Mouse (Mus musculus) midbrain, embryonic 10.5 days (tissue): ENCODE results near the gene Pitpnm1. TPM values are rescaled to one million over a fixed set of nuclear protein-coding genes. Genes with fewer than 3 reads are reported as not detected.
A peak's percentile ranks its signal among the peaks of the same experiment; 100 is the strongest.
"Not testable (repeated sequence)": the region's sequence is repeated elsewhere in the genome, so short reads cannot be mapped to it uniquely, and the experiment has no call there.

ENCODE experiments used
- DNase-seq: peaks from one replicate; pipeline ENCODE4 v3.0.0-alpha.2; 2017; ENCODE audit warnings: low spot score
- H3K27ac ChIP-seq: fragments of 300-500 bp; sonication (generic); replicated peaks from 2 replicates; pipeline ENCODE4 v1.5.1; 2016; ENCODE audit warnings: mild to moderate bottlenecking
- H3K27me3 ChIP-seq: fragments of 300-500 bp; sonication (generic); 2 replicates; pipeline ENCODE4 v1.6.1; 2016; ENCODE audit warnings: low read depth, mild to moderate bottlenecking; ENCODE audit not compliant: poor library complexity, severe bottlenecking
- H3K36me3 ChIP-seq: fragments of 300-500 bp; sonication (generic); 2 replicates; pipeline ENCODE4 v1.6.1; 2016; ENCODE audit warnings: mild to moderate bottlenecking, moderate library complexity
- H3K4me1 ChIP-seq: fragments of 300-500 bp; sonication (generic); 2 replicates; pipeline ENCODE4 v1.6.1; 2016
- H3K4me3 ChIP-seq: fragments of 300-500 bp; sonication (generic); 2 replicates; pipeline ENCODE4 v1.5.1; 2016; ENCODE audit warnings: mild to moderate bottlenecking, moderate library complexity
- H3K9me3 ChIP-seq: fragments of 300-500 bp; sonication (generic); replicated peaks from 2 replicates; pipeline ENCODE4 v1.6.1; 2016; ENCODE audit warnings: mild to moderate bottlenecking
- WGBS: fragments of 180-500 bp; shearing (Covaris S2); methylation state at CpG from one replicate; pipeline ENCODE4 v1.1.7; 2016; 5-methylcytosine and 5-hydroxymethylcytosine counted together
- polyA plus RNA-seq: library from polyadenylated mRNA; unstranded; fragments of >200 nt; fragmentation: Nextera tagmentation; extraction: Ambion mirVana; gene quantifications from 2 replicates; pipeline ENCODE4 v1.2.1, GENCODE M21; 2016

Pitpnm1 gene
- polyA plus RNA-seq, 1 experiment from 2014 or later, result 12.8 TPM

DNA sequence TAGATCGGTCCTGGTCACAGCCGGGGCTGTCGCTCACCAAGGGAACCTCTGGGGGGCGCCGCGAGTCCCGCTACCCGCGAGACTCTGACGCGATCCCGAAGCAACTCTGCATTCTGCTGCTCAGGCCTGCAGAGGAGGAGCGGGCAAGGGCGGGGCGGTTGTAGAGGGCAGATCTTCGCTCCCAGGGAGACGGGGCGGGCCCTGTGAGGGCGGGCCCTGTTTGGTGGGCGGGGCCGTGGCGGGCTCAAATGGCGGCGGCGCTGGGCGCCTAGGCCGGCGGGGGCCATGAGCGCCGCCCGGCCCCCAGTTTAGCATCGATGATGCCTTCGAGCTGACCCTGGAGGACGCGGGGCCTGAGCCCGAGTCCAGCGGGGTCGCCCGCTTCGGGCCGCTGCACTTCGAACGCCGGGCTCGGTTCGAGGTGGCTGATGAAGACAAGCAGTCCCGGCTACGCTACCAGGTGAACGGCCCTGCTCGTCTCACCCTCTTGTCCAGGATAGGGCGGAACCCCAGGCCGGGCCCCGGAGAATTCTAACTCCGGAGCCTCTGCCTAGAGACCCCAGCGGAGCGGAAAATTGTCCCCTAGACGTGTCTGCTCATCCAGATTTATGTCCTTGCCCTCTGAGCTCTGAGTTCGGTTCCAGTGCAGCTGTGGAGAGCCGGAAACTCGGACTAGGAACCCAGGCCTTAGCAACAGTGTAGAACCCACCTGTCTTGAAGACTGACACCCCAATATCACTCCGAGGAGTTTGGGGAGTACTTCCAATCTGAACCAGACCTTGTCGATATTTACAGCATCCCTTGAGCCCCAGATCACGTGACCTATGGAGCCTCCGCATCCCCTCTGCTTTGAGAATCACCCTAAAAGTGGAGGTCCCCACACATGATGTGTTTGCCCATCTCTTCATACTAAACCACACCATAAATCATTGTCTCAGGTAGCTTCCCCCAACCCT is 26.2 kb downstream of the Pitpnm1 start, which contains the start of gene Aip:
Gene Aip, minus strand, starts transcription at position 118 of the 956 bp plus-strand sequence.
- DNase-seq, result peak; percentile 99
- Histone ChIP-seq H3K4me1 (peaks cover 25% of the 10 kb centered on the region), H3K9me3 (no peaks in the 10 kb centered on the region), H3K36me3 (peaks cover 35% of the 10 kb centered on the region), H3K27ac (peak within 1 kb of the TSS; percentile 90), H3K4me3 (peak within 1 kb of the TSS; percentile 79), H3K27me3 (no peaks in the 10 kb centered on the region)
- WGBS, result 1% methylated on average over 64 of the region's 64 CpGs

DNA sequence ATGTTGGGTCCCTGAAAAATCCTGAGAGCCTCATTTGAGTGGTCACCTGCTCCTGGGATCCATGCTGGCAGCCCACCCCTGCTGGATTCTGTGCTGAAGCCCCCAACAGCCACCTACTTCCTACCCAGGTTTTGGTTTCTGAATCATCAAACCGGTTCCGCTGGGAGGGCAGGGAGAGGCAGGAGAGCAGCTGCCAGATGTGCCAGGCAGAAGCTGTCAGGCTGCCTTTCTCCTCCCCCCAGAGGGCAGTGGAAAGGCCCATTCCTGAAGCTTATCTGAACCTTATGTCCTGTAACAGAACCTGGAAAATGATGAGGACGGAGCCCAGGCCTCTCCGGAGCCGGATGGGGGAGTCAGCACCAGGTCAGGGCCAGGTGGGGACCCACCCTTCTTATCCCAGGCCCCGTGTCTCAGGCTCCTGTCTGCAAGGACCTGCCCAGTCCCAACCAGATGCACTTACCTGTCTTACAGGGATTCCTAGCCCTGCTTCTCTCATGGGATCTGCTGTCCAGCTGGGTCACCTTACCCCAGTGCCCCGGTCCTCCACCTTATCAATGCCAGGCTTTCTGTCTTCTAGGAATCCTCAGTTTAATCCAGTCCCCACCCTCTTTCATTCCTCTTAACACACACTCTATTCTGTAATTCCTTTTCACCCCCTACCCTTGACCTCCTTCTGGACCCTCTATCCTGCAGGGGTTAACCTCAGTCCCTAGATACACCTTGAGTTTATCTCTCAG is 27.1 kb downstream of the Pitpnm1 start:
- no peak for DNase-seq
- H3K9me3 ChIP-seq, result no peaks in the 10 kb centered on the region

DNA sequence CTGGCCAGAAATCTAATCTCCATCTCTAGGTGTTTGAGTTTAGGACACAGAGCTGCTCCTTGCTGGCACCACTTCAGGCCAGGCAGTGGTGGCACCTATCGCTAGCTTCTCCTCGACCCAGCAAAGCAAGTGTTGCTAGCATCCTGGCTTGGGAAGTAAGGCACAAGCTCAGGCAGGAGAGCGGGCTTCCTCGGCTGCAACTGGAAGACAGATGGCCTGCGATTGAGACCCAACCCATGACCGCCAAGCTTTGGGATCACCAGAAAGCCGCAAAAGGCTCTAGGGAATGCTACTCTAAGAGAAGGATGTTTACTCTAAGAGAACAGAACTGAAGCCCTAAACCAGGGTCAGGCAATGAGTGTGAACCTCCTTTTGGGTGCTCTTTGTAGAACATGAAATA is 29.7 kb downstream of the Pitpnm1 start:
- 96% methylated on average over 7 of the region's 7 CpGs for WGBS
- no peak for DNase-seq
- no peaks in the 10 kb centered on the region for H3K27me3 ChIP-seq
- no peaks in the 10 kb centered on the region for H3K9me3 ChIP-seq
- peaks cover 61% of the 10 kb centered on the region for H3K36me3 ChIP-seq
- no peak overlapping the region for H3K4me3 ChIP-seq
- peaks cover 22% of the 10 kb centered on the region for H3K4me1 ChIP-seq
- H3K27ac ChIP-seq, result no peak overlapping the region

More for the DNA sequence above, 27.1 kb downstream of the Pitpnm1 start:
- H3K27ac ChIP-seq, result peak overlapping the region; percentile 90
- H3K4me3 ChIP-seq, result peak overlapping the region; percentile 79
- H3K4me1 ChIP-seq, result peaks cover 22% of the 10 kb centered on the region
- no peaks in the 10 kb centered on the region for H3K27me3 ChIP-seq
- peaks cover 44% of the 10 kb centered on the region for H3K36me3 ChIP-seq
- 73% methylated on average over 7 of the region's 7 CpGs for WGBS

DNA sequence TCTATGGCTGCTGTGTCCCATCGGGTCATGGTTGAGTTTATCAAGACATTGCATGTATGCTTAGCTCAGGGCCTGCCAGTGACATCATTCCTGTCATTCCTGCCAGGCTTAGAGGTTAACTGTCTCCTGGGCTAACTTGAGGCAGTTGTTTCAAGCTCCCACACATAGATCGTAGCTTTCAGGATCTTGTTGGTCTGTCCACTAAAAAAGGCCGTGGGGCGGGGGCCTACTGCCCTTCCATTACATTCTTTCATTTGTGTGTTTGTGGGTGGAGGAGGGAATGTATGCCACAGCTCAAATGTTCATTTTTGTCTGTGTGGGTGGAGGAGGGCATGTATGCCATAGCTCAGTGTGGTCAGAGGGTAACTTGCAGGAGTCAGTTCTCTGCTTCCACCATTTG is 30.3 kb downstream of the Pitpnm1 start:
- Histone ChIP-seq H3K9me3 (no peaks in the 10 kb centered on the region), H3K27me3 (no peaks in the 10 kb centered on the region), H3K36me3 (peaks cover 61% of the 10 kb centered on the region), H3K4me1 (peaks cover 21% of the 10 kb centered on the region), H3K27ac (no peak overlapping the region), H3K4me3 (no peak overlapping the region)
- no peak for DNase-seq
- WGBS, result 90% methylated on average over 4 of the region's 4 CpGs

DNA sequence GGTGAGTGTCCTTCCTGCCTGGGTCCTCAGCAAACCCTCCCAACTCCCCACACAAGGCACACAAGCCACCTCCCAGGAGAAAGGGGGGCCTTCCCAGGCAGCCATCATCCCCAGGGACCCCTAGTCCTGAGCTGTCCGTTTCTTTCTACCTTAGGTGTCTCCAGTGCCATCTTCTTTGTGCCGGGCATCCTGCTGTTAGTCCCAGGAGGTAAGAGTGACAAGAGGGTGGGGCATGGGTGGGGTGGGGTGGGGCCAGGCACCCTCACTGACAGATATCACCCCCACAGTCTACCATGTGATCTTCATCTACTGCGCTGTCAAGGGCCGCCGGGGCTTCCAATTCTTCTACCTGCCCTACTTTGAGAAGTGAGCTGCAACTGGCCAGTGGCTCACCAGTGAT is 31.3 kb downstream of the Pitpnm1 start:
- Histone ChIP-seq H3K4me1 (peaks cover 17% of the 10 kb centered on the region), H3K4me3 (no peak overlapping the region), H3K27ac (no peak overlapping the region), H3K9me3 (no peaks in the 10 kb centered on the region), H3K27me3 (no peaks in the 10 kb centered on the region), H3K36me3 (peaks cover 61% of the 10 kb centered on the region)
- 95% methylated on average over 5 of the region's 5 CpGs for WGBS
- DNase-seq, result no peak

DNA sequence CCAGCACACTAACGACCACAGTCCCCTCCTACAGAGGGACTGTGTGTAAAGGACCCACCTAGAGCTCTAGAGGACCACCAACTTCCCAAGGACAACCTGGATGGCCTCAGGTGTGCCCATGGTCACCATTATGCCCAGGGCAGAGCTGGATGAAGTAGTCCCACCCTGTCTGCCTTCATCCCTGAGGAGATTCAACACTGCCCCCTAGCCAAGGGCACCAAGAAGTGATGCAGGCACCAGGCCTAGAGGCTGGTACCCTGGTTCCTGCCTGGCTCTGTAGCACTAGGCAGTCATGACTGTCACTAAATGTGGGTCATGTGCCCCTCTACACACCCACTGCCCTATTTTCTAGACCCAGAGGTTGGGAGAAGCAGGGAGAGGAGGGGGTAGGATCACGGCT is 32.0 kb downstream of the Pitpnm1 start:
- WGBS, result 83% methylated on average over 2 of the region's 2 CpGs
- no peak for DNase-seq

DNA sequence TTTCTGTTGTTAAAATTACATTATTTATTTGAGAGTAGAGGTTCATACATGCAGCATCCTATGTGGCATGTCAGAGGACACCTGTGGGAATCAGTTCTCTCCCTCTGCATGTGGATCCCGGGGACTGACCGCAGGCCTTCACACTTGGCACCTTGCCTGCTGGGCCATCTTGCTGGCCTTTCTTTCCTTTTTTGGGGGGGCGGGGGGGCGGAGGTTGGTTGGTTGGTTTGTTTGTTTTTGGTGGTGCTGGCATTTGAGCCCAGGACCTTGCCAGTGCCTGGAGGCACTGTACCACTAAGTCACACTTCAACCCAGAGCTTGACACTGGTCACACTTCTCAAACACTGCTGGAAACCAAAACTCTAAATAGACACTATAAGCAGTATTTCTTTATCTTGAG is 34.6 kb downstream of the Pitpnm1 start:
- no peak overlapping the region for H3K4me3 ChIP-seq
- 98% methylated on average over 4 of the region's 4 CpGs for WGBS

More for the DNA sequence above, 32.0 kb downstream of the Pitpnm1 start:
- Histone ChIP-seq H3K4me3 (no peak overlapping the region), H3K4me1 (peaks cover 10% of the 10 kb centered on the region), H3K9me3 (no peaks in the 10 kb centered on the region), H3K27ac (no peak overlapping the region), H3K27me3 (no peaks in the 10 kb centered on the region), H3K36me3 (peaks cover 61% of the 10 kb centered on the region)

DNA sequence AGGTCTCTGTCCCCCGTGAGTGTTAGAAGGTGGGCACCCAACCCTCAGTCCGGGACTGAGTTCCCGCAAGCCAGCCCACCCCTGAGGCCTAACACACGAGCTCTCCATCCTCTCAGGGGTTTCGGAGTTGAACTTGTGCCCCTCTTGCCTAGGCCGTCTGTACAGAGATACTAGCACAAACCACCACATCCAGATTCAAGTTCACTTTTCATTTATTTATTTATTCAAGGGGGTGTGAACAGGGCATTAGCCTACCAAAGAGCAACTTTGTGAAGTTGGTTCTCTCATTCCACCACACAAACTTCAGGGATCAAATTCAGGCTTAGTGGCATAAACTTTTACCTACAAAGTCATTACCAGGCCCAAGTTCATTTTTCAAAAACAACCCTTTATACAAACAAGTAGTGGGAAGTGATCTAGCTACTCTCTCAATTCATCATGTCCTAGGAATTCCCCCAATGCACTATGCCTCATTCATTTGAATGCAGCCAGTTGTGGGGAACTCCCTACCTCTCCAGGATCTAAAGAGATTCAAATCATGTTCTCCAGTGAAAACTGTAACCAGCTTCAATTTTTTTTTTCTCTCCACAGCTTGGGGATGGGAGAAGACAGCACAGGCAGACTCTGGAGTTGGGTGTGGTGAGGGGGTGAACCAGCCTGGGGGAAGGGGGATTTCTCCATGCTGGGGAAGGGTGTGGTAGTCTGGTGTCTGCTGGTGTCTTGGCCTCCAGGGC is 35.6 kb downstream of the Pitpnm1 start:
- H3K27ac ChIP-seq, H3K27me3 ChIP-seq, H3K9me3 ChIP-seq, H3K4me3 ChIP-seq, DNase-seq: not testable (repeated sequence)
- H3K36me3 ChIP-seq, result peaks cover 30% of the 10 kb centered on the region
- H3K4me1 ChIP-seq, result peaks cover 19% of the 10 kb centered on the region
- WGBS, result 76% methylated on average over 6 of the region's 6 CpGs

More for the DNA sequence above, 34.6 kb downstream of the Pitpnm1 start:
- H3K27me3 ChIP-seq, result no peaks in the 10 kb centered on the region
- DNase-seq, result no peak
- H3K4me1 ChIP-seq, result peaks cover 9% of the 10 kb centered on the region
- H3K36me3 ChIP-seq, result peaks cover 41% of the 10 kb centered on the region
- no peak overlapping the region for H3K27ac ChIP-seq
- H3K9me3 ChIP-seq, result no peaks in the 10 kb centered on the region

DNA sequence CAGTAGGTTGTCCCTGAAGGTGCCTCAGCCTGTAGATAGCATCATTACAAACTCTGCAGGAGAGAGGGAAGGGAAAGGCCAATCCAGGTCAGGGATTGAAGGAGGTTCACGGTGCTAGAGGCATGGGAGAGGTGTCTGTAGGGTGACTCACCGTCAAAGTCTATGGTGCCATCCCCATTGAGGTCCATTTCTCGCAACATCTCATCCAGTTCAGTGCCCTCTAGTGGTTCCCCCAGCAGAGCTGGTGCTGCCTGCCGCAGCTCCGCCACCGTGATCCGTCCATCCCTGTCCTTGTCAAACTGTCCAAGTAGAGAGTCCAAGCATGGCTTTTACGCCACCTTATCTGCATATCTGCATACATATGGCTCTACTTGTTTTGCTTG is 36.2 kb downstream of the Pitpnm1 start:
- not testable (repeated sequence) for H3K27me3 ChIP-seq, H3K4me3 ChIP-seq, DNase-seq, H3K9me3 ChIP-seq, H3K27ac ChIP-seq
- WGBS, result 36% methylated on average over 8 of the region's 8 CpGs
- peaks cover 27% of the 10 kb centered on the region for H3K36me3 ChIP-seq
- H3K4me1 ChIP-seq, result peaks cover 20% of the 10 kb centered on the region

DNA sequence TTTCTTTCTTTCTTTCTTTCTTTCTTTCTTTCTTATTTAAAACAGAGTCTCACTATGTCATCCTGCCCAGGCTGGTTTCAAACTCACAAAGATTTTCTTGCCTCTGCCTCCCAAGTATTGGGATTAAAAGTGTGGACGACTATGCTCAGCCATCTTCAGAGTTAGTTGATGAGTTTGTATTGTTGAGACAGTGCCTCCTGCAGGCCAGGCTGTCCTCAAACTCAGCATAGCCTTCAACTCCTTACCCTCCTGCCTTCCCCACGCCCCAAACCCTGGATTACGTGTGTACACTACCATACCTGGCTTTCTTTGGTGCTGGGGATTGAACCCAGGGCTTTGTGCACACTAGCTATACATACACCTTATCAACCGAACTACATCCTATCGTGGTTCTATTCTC is 36.7 kb downstream of the Pitpnm1 start:
- H3K4me1 ChIP-seq, result peaks cover 20% of the 10 kb centered on the region
- no peak overlapping the region for H3K27ac ChIP-seq
- no peaks in the 10 kb centered on the region for H3K9me3 ChIP-seq
- no peak for DNase-seq
- H3K27me3 ChIP-seq, result no peaks in the 10 kb centered on the region
- no peak overlapping the region for H3K4me3 ChIP-seq
- WGBS, result 77% methylated on average over 5 of the region's 5 CpGs
- H3K36me3 ChIP-seq, result peaks cover 22% of the 10 kb centered on the region

DNA sequence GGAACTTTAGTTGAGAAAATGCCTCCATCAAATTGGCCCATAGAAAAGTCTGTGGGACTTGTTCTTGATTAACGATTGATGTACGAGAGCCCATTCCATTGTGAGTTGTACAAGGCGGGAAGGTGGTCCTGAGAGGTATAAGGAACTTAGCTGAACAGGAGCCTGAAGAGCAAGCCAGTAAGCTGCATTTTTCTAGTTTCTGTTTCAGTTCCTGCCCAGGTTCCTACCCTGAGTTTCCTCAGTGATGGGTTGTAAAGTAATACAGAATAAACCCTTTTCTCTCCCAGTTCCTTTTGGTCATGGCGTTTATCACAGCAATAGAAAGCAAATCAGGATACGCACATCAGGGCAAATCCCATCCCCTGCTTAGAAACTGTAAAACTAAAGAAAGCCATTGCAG is 38.1 kb downstream of the Pitpnm1 start:
- Histone ChIP-seq H3K27me3 (no peaks in the 10 kb centered on the region), H3K27ac (no peak overlapping the region), H3K4me3 (no peak overlapping the region), H3K4me1 (peaks cover 22% of the 10 kb centered on the region), H3K9me3 (no peaks in the 10 kb centered on the region), H3K36me3 (peaks cover 7% of the 10 kb centered on the region)
- DNase-seq, result no peak
- 93% methylated on average over 5 of the region's 5 CpGs for WGBS

DNA sequence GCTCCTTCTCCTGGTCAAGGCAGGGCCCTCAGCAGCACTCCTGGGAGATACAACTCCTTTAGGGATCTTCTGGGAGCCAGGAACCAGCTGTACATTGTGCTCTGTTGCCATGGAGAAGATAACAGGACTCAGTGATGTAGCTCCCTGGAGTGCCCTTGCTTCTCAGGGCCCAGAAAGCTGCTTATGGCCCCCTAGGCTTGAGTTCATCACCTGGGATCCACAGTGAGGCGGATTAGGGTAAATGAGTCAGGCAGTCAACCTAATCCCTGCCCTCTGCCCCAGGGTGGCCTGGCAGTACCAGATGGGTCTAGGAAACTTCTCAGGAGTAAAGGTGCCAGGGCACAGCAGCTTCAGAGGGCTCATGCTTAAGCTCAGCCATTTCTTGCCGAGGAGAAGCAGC is 39.6 kb downstream of the Pitpnm1 start, which contains the start of gene Gpr152:
Gene Gpr152, plus strand, starts transcription at position 342 of the 400 bp plus-strand sequence.
- H3K9me3 ChIP-seq, result no peaks in the 10 kb centered on the region
- DNase-seq, result no peak
- 65% methylated on average over 2 of the region's 2 CpGs for WGBS
- H3K27ac ChIP-seq, result peak within 1 kb of the TSS; percentile 65
- H3K4me3 ChIP-seq, result no peak within 1 kb of the TSS
- H3K36me3 ChIP-seq, result no peaks in the 10 kb centered on the region
- H3K27me3 ChIP-seq, result no peaks in the 10 kb centered on the region
- peaks cover 23% of the 10 kb centered on the region for H3K4me1 ChIP-seq
